Mouse (Mus musculus) CH12.LX (cell line): ENCODE data around the gene Arid1a. TPM values are rescaled to one million over a fixed set of nuclear protein-coding genes. Genes with fewer than 3 reads are reported as not detected.
A peak's percentile ranks its signal among the peaks of the same experiment; 100 is the strongest.

Experiments
- DNase-seq: peaks from one replicate; pipeline ENCODE4 v3.0.0-alpha.2; 2013; ENCODE audit errors: extremely low read depth
- H3K27ac ChIP-seq: 2 replicates; pipeline ENCODE4 v1.5.1; 2012; ENCODE audit warnings: low read depth, mild to moderate bottlenecking, control low read depth, moderate library complexity; ENCODE audit not compliant: insufficient read depth
- H3K27me3 ChIP-seq: replicated peaks from 2 replicates; pipeline ENCODE3; 2012; ENCODE audit warnings: inconsistent platforms
- H3K36me3 ChIP-seq, 2 experiments: replicated peaks in 1 of 2; 2 replicates each; pipeline versions ENCODE3 to v1.6.1; 2012; ENCODE audit warnings: inconsistent platforms in 1 of 2, low read length in 1 of 2, mild to moderate bottlenecking in 1 of 2, mixed read lengths in 1 of 2, moderate library complexity in 1 of 2; ENCODE audit not compliant: control insufficient read depth in 1 of 2, insufficient read depth in 1 of 2
- H3K4me1 ChIP-seq, 2 experiments: 2 replicates each; pipeline ENCODE4 v1.6.1; 2012; ENCODE audit warnings: inconsistent platforms in 1 of 2, moderate library complexity in 1 of 2; ENCODE audit not compliant: insufficient read depth in 2 of 2, control insufficient read depth in 1 of 2
- H3K4me2 ChIP-seq: 2 replicates; pipeline ENCODE4 v1.6.1; 2012; ENCODE audit warnings: low read depth, mild to moderate bottlenecking, control low read depth; ENCODE audit not compliant: poor library complexity, insufficient read depth, severe bottlenecking
- H3K4me3 ChIP-seq, 3 experiments: fragments of 150-350 bp in 1 of 3; sonication (generic) in 1 of 3; replicated peaks in 1 of 3; 2 replicates each; pipeline versions ENCODE3 to v1.5.1; 2011 to 2012; ENCODE audit warnings: low read depth in 2 of 3, low read length in 2 of 3, mild to moderate bottlenecking in 2 of 3, moderate library complexity in 2 of 3, control low read depth in 1 of 3, improper control_type of control experiment in 1 of 3, inconsistent platforms in 1 of 3, mixed read lengths in 1 of 3; ENCODE audit not compliant: poor library complexity in 1 of 3
- H3K79me2 ChIP-seq: replicated peaks from 2 replicates; pipeline ENCODE4 v1.6.1; 2012; ENCODE audit warnings: mild to moderate bottlenecking, moderate library complexity; ENCODE audit not compliant: control insufficient read depth, poor library complexity, insufficient read depth, severe bottlenecking; ENCODE audit errors: extremely low read depth
- H3K9ac ChIP-seq: 2 replicates; pipeline ENCODE4 v1.6.1; 2012; ENCODE audit warnings: low read depth, mild to moderate bottlenecking, control low read depth, moderate library complexity; ENCODE audit not compliant: insufficient read depth
- H3K9me3 ChIP-seq: replicated peaks from 2 replicates; pipeline ENCODE3; 2012; ENCODE audit warnings: low read length, inconsistent platforms, mixed read lengths
- CHD1 ChIP-seq: IDR thresholded peaks from 2 replicates; pipeline ENCODE4 v1.6.1; 2012; ENCODE audit warnings: low read depth, low read length, improper control_type of control experiment, inconsistent platforms
- CTCF ChIP-seq, 2 experiments: IDR thresholded peaks in 1 of 2; conservative IDR thresholded peaks in 1 of 2; 2 replicates each; pipeline ENCODE4 v1.5.1; 2011 to 2012; ENCODE audit warnings: low read depth in 2 of 2, low read length in 2 of 2, improper control_type of control experiment in 1 of 2, inconsistent platforms in 1 of 2, mild to moderate bottlenecking in 1 of 2, moderate library complexity in 1 of 2
- E2F4 ChIP-seq: IDR thresholded peaks from 2 replicates; pipeline ENCODE4 v1.6.1; 2011; ENCODE audit warnings: low read depth, low read length, improper control_type of control experiment; ENCODE audit not compliant: insufficient replicate concordance
- ELF1 ChIP-seq: IDR thresholded peaks from 2 replicates; pipeline ENCODE4 v1.6.1; 2014; ENCODE audit warnings: low read depth, mild to moderate bottlenecking, inconsistent platforms, low read length, improper control_type of control experiment
- EP300 ChIP-seq: IDR thresholded peaks from 2 replicates; pipeline ENCODE4 v1.6.1; 2011; ENCODE audit warnings: low read length, improper control_type of control experiment
- GABPA ChIP-seq: IDR thresholded peaks from 2 replicates; pipeline ENCODE4 v1.6.1; 2012; ENCODE audit warnings: low read depth, low read length, improper control_type of control experiment, inconsistent platforms; ENCODE audit not compliant: insufficient replicate concordance
- HCFC1 ChIP-seq: IDR thresholded peaks from 2 replicates; pipeline ENCODE4 v1.6.1; 2012; ENCODE audit warnings: low read depth, mild to moderate bottlenecking, inconsistent platforms, low read length, improper control_type of control experiment
- IRF4 ChIP-seq: IDR thresholded peaks from 2 replicates; pipeline ENCODE4 v1.6.1; 2014; ENCODE audit warnings: low read depth, mild to moderate bottlenecking, inconsistent platforms, low read length, improper control_type of control experiment
- JUND ChIP-seq: conservative IDR thresholded peaks from 2 replicates; pipeline ENCODE4 v1.6.1; 2011; ENCODE audit warnings: low read depth, low read length, improper control_type of control experiment
- KAT2A ChIP-seq: IDR thresholded peaks from 2 replicates; pipeline ENCODE4 v1.6.1; 2012; ENCODE audit warnings: low read length, improper control_type of control experiment, inconsistent platforms; ENCODE audit not compliant: insufficient replicate concordance
- MAX ChIP-seq: IDR thresholded peaks from 2 replicates; pipeline ENCODE4 v1.6.1; 2011; ENCODE audit warnings: low read length, improper control_type of control experiment
- MAZ ChIP-seq: IDR thresholded peaks from 2 replicates; pipeline ENCODE4 v1.6.1; 2012; ENCODE audit warnings: low read depth, mild to moderate bottlenecking, inconsistent platforms, low read length, improper control_type of control experiment, moderate library complexity
- MEF2A ChIP-seq: IDR thresholded peaks from 2 replicates; pipeline ENCODE4 v1.6.1; 2014; ENCODE audit warnings: low read depth, mild to moderate bottlenecking, inconsistent platforms, low read length, improper control_type of control experiment, borderline replicate concordance
- MXI1 ChIP-seq: IDR thresholded peaks from 2 replicates; pipeline ENCODE4 v1.6.1; 2011; ENCODE audit warnings: mild to moderate bottlenecking, low read depth, low read length, improper control_type of control experiment
- MYC ChIP-seq: IDR thresholded peaks from 2 replicates; pipeline ENCODE4 v1.6.1; 2011; ENCODE audit warnings: low read depth, mild to moderate bottlenecking, improper control_type of control experiment, low read length
- NELFE ChIP-seq: IDR thresholded peaks from 2 replicates; pipeline ENCODE4 v1.6.1; 2011; ENCODE audit warnings: low read depth, low read length, improper control_type of control experiment
- PAX5 ChIP-seq: IDR thresholded peaks from 2 replicates; pipeline ENCODE4 v1.6.1; 2012; ENCODE audit warnings: low read length, inconsistent platforms, mixed read lengths
- POLR2A ChIP-seq: IDR thresholded peaks from 2 replicates; pipeline ENCODE4 v1.6.1; 2011; ENCODE audit warnings: low read depth, mild to moderate bottlenecking, improper control_type of control experiment, low read length
- POLR2AphosphoS2 ChIP-seq: IDR thresholded peaks from 2 replicates; pipeline ENCODE4 v1.6.1; 2011; ENCODE audit warnings: low read depth, low read length, improper control_type of control experiment
- RAD21 ChIP-seq: IDR thresholded peaks from 2 replicates; pipeline ENCODE4 v1.6.1; 2011; ENCODE audit warnings: low read depth, mild to moderate bottlenecking, low read length, improper control_type of control experiment, moderate library complexity
- SIN3A ChIP-seq: IDR thresholded peaks from 2 replicates; pipeline ENCODE4 v1.6.1; 2012; ENCODE audit warnings: low read length, improper control_type of control experiment, inconsistent platforms
- SMC3 ChIP-seq: IDR thresholded peaks from 2 replicates; pipeline ENCODE4 v1.6.1; 2011; ENCODE audit warnings: low read depth, low read length, improper control_type of control experiment
- TBP ChIP-seq: conservative IDR thresholded peaks from 2 replicates; pipeline ENCODE4 v1.6.1; 2011; ENCODE audit warnings: low read depth, low read length, improper control_type of control experiment
- TCF12 ChIP-seq: IDR thresholded peaks from 2 replicates; pipeline ENCODE4 v1.6.1; 2014; ENCODE audit warnings: low read depth, mild to moderate bottlenecking, inconsistent platforms, low read length, improper control_type of control experiment
- UBTF ChIP-seq: IDR thresholded peaks from 2 replicates; pipeline ENCODE4 v1.6.1; 2012; ENCODE audit warnings: low read depth, mild to moderate bottlenecking, inconsistent platforms, low read length, improper control_type of control experiment, moderate library complexity
- USF1 ChIP-seq: IDR thresholded peaks from 2 replicates; pipeline ENCODE4 v1.6.1; 2014; ENCODE audit warnings: low read depth, mild to moderate bottlenecking, inconsistent platforms, low read length, improper control_type of control experiment
- ZC3H11A ChIP-seq: IDR thresholded peaks from 2 replicates; pipeline ENCODE4 v1.6.1; 2012; ENCODE audit warnings: low read depth, mild to moderate bottlenecking, inconsistent platforms, low read length, improper control_type of control experiment
- ZKSCAN1 ChIP-seq: IDR thresholded peaks from 2 replicates; pipeline ENCODE4 v1.6.1; 2012; ENCODE audit warnings: low read depth, inconsistent platforms, low read length, improper control_type of control experiment, borderline replicate concordance
- ZNF384 ChIP-seq: IDR thresholded peaks from 2 replicates; pipeline ENCODE4 v1.6.1; 2012; ENCODE audit warnings: low read depth, low read length, improper control_type of control experiment, inconsistent platforms
- dilution Hi-C: fragments of 300-500 bp; cut with MboI; formaldehyde crosslinking; loops from 2 replicates; pipeline ENCODE4 v1.14.3; 2020; ENCODE audit warnings: low sequenced_read_pairs; ENCODE audit not compliant: extremely low pct_unique_long_range_greater_than_20kb, extremely low pct_ligation_motif_present
- in situ Hi-C: fragments of 300-500 bp; cut with MboI; formaldehyde crosslinking; loops from 3 replicates; pipeline ENCODE4 v1.14.3; 2019; ENCODE audit warnings: low sequenced_read_pairs, low pct_ligation_motif_present, low pct_unique_long_range_greater_than_20kb, mixed read lengths
- polyA plus RNA-seq: library from polyadenylated mRNA; unstranded; fragments of >175 nt; gene quantifications from 2 replicates; pipeline ENCODE4 v1.2.1, GENCODE M21; 2012; ENCODE audit warnings: low read depth; ENCODE audit not compliant: insufficient read length
- total RNA-seq, 2 experiments: library from RNA; depleted of rRNA; stranded (reverse); fragments of 300-350 nt in 1 of 2; fragments of >200 nt in 1 of 2; gene quantifications; 2 replicates each; pipeline ENCODE4 v1.2.3; 2012 to 2014

The Arid1a gene
- total and polyA plus RNA-seq, 3 experiments, result 6.4 to 47.1 (median 19.1) TPM

GRCm38 (mm10) chr4:133651445-133651844, 105.1 kb downstream of the Arid1a start:
- no peak for TF ChIP-seq PAX5
- no peak for TF ChIP-seq NELFE
- no peak for TF ChIP-seq USF1
- no peak for TF ChIP-seq CTCF (conservative IDR thresholded peaks at IDR 0.05 in 1 of 2, IDR thresholded peaks at IDR 0.05 in 1 of 2; ENCODE audit: low read depth in 2 of 2, low read length in 2 of 2)
- TF ChIP-seq JUND, result no peak
- TF ChIP-seq POLR2A, result no peak
- no peak for TF ChIP-seq POLR2AphosphoS2
- no peak for TF ChIP-seq ZKSCAN1
- no peak for TF ChIP-seq CHD1
- no peak for TF ChIP-seq ZC3H11A
- no peak for TF ChIP-seq EP300
- TF ChIP-seq IRF4, result no peak
- no peak for TF ChIP-seq MXI1
- no peak for TF ChIP-seq SMC3
- TF ChIP-seq MAX, result no peak
- no peak for TF ChIP-seq KAT2A
- no peak for TF ChIP-seq GABPA
- Histone ChIP-seq H3K9ac (no peak overlapping the region), H3K4me3 (no peak overlapping the region), H3K4me2 (no peak overlapping the region), H3K9me3 (no peaks in the 10 kb centered on the region), H3K27me3 (no peaks in the 10 kb centered on the region), H3K27ac (no peak overlapping the region), H3K4me1 (peaks cover 7 to 32% of the 10 kb centered on the region in 2 experiments), H3K36me3 (peaks cover 0 to 8% of the 10 kb centered on the region in 2 experiments), H3K79me2 (no peaks in the 10 kb centered on the region; the same call in 1 of the 2 replicates)
- dilution Hi-C loops (no loop called here), in situ Hi-C loops (no loop called here)
- no peak for DNase-seq

GRCm38 (mm10) chr4:133649989-133650699, 106.4 kb downstream of the Arid1a start, which contains the start of gene Zdhhc18:
Zdhhc18 (minus strand) TSS chr4:133650154.
- peak within 1 kb of the TSS; percentile 73 for H3K4me2 ChIP-seq
- in situ Hi-C loops (no loop called here), dilution Hi-C loops (no loop called here)
- H3K4me1 ChIP-seq, result peaks cover 2 to 22% of the 10 kb centered on the region in 2 experiments; a peak in 2 of 4 replicates
- peak within 1 kb of the TSS; percentile 56 to 98 (median 96) for H3K4me3 ChIP-seq
- no peaks in the 10 kb centered on the region; the same call in 1 of the 2 replicates for H3K79me2 ChIP-seq
- no peak within 1 kb of the TSS for H3K27ac ChIP-seq
- DNase-seq, result peak; percentile 93
- no peaks in the 10 kb centered on the region for H3K27me3 ChIP-seq
- 0 out of 2 replicates have a peak, but pooled peaks have one; percentile 24 for TF ChIP-seq KAT2A
- TF ChIP-seq POLR2A, result peak; percentile 78
- TF ChIP-seq TCF12, result 0 out of 2 replicates have a peak, but pooled peaks have one; percentile 39
- 0 out of 2 replicates have a peak, but pooled peaks have one; percentile 42 for TF ChIP-seq MXI1
- TF ChIP-seq MYC, result peak; percentile 35; the same call in 1 of the 2 replicates
- TF ChIP-seq MEF2A, result no peak
- TF ChIP-seq MAZ, result peak; percentile 65; the same call in 1 of the 2 replicates
- peak; percentile 73 for TF ChIP-seq HCFC1
- no peak for TF ChIP-seq UBTF
- peak; percentile 78 for TF ChIP-seq NELFE
- no peak for TF ChIP-seq USF1
- no peak for TF ChIP-seq JUND
- peak; percentile 75; the same call in 1 of the 2 replicates for TF ChIP-seq TBP
- peak; percentile 85 for TF ChIP-seq SIN3A
- peak; percentile 88 for TF ChIP-seq ELF1
- peak; percentile 38 for TF ChIP-seq RAD21
- TF ChIP-seq E2F4, result peak; percentile 48; the same call in 1 of the 2 replicates
- TF ChIP-seq CTCF (conservative IDR thresholded peaks at IDR 0.05 in 1 of 2, IDR thresholded peaks at IDR 0.05 in 1 of 2; ENCODE audit: low read depth in 2 of 2, low read length in 2 of 2), result peak; percentile 77 to 92
- TF ChIP-seq IRF4, result 0 out of 2 replicates have a peak, but pooled peaks have one; percentile 16
- no peak for TF ChIP-seq MAX
- peak; percentile 31; the same call in 1 of the 2 replicates for TF ChIP-seq ZNF384
- TF ChIP-seq SMC3, result peak; percentile 85
- TF ChIP-seq GABPA, result no peak
- H3K36me3 ChIP-seq, result peaks cover 4 to 16% of the 10 kb centered on the region in 2 experiments
- H3K9ac ChIP-seq, result peak within 1 kb of the TSS; percentile 94
- H3K9me3 ChIP-seq, result peaks cover 5% of the 10 kb centered on the region
